Mouse (Mus musculus) bone marrow macrophage, adult 2 months (primary cell): ENCODE data around the gene Ccsap.

Experiments
- CTCF ChIP-seq: IDR thresholded peaks from 2 replicates; pipeline ENCODE4 v1.5.1; 2012; ENCODE audit warnings: low read depth, mild to moderate bottlenecking, low read length, moderate library complexity
- POLR2A ChIP-seq: IDR thresholded peaks from 2 replicates; pipeline ENCODE4 v1.6.1; 2012; ENCODE audit warnings: mild to moderate bottlenecking, low read depth, low read length, borderline replicate concordance

DNA sequence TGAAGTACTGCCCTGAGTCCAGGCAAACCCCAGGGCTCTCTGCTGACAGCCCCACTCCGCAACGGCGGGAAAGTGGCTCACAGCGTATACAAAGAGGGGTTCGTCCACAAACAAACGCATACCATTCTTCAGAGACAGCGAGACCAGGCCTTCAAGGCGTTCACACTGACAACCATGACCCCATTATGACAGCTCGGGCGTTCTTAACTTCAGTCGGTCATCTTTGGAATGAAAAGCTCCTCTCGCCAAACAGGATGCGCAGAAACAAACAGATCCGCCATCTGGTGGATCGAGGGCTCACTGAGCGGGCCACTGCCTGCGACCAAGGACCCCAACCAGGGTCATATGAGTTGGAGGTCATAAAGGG is 1.5 kb downstream of the Ccsap start:
- TF ChIP-seq POLR2A (no peak), CTCF (no peak)
